Mouse (Mus musculus) cortical plate, adult 2 months (tissue): ENCODE measurements around the gene Adcy4.

Experiments used
- CTCF ChIP-seq: fragments of 200-500 bp; IDR thresholded peaks from 2 replicates; pipeline ENCODE4 v1.5.1; 2011; ENCODE audit warnings: mild to moderate bottlenecking, control low read depth, low read length; ENCODE audit not compliant: insufficient read depth; ENCODE audit errors: extremely low read depth
- POLR2A ChIP-seq: fragments of 200-500 bp; IDR thresholded peaks from 2 replicates; pipeline ENCODE4 v1.6.1; 2011; ENCODE audit warnings: mild to moderate bottlenecking, low read length, control low read depth; ENCODE audit not compliant: insufficient read depth; ENCODE audit errors: extremely low read depth

GRCm38 (mm10) chr14:55828716-55829263 lies 44.9 kb upstream of the Adcy4 start:
- no peak for TF ChIP-seq POLR2A
- TF ChIP-seq CTCF, result no peak
